In the genomic region with DNA sequence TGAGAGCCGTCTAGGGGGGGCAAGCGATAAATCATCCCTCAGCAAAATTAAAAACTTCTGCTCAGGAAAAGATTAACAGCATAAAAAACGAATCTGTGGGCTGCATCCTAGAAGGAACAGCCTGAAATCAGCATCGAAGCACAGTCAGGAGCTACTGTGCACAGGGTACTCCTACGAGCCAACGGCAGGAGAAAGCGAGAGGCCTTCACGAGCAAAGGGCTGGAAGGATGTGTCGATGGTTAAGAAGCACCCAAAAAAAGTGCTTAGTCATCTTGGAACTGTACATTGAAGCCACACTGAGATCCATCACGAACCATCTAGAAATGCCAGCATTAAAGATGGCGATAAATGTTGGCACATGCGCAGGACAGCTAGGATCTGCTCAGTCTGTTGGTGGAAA, we compare ENCODE assay signal across 22 mouse cellular contexts.
DNase-seq lines count a peak whose midpoint lies in the region; ATAC-seq and TF ChIP-seq lines count a peak whose summit lies in the region.
"Had no signal": no experiment of that assay in that cellular context is flagged by ENCODE, and none has a peak within 500 bp of the region (broad histone marks: within the 10 kb centered on the region; RNA-seq: fewer than 3 reads in every experiment).

No protein-coding gene starts in this region.

- H3K9me3 ChIP-seq in hindbrain, embryonic 16.5 days (ENCODE audit: control insufficient read depth, low read length) = no peaks in the 10 kb centered on the region
- H3K9me3 ChIP-seq in hindbrain, embryonic 10.5 days = no peaks in the 10 kb centered on the region
- H3K9me3 ChIP-seq in forebrain, embryonic 12.5 days = no peaks in the 10 kb centered on the region
- H3K9me3 ChIP-seq in midbrain, postnatal 0 days (ENCODE audit: low read length) = no peaks in the 10 kb centered on the region
- H3K9me3 ChIP-seq: embryonic facial prominence, embryonic 10.5 days; embryonic facial prominence, embryonic 12.5 days; forebrain, embryonic 10.5 days; forebrain, embryonic 13.5 days; forebrain, embryonic 15.5 days had no signal

- DNase-seq in hindbrain, embryonic 10.5 days (ENCODE audit: low spot score) = no peak
- peak in 1 of 2 experiments; percentile 16 for DNase-seq in left cerebral cortex, adult 2 months (ENCODE audit: extremely low spot score in 1 of 2, low spot score in 2 of 2)
- DNase-seq in left cerebral cortex, adult 8-10 months (ENCODE audit: low spot score in 2 of 2) = no peak
- no peak for DNase-seq in midbrain, postnatal 0 days (ENCODE audit: low spot score)
- DNase-seq: adrenal gland, adult 2 months; adrenal gland, postnatal 14 days; adrenal gland, postnatal 36 days; cerebellum, adult 11 months; cerebellum, adult 18-20 months; cerebellum, adult 8-10 months; cerebellum, adult 9-11 months; cerebellum, postnatal 14 days; forebrain, postnatal 0 days had no signal

- H3K27ac ChIP-seq in hindbrain, embryonic 16.5 days (ENCODE audit: low read depth, low read length) = peak overlapping the region; percentile 5; the same call in 1 of the 2 replicates
- H3K27ac ChIP-seq in hindbrain, embryonic 10.5 days = no peak overlapping the region
- H3K27ac ChIP-seq in left cerebral cortex, adult 2 months = peak overlapping the region; percentile 7; the same call in 1 of the 2 replicates
- H3K27ac ChIP-seq in forebrain, embryonic 12.5 days = no peak overlapping the region
- H3K27ac ChIP-seq in midbrain, postnatal 0 days (ENCODE audit: low read depth, low read length) = no peak overlapping the region
- H3K27ac ChIP-seq: embryonic facial prominence, embryonic 10.5 days; embryonic facial prominence, embryonic 12.5 days; forebrain, embryonic 10.5 days; forebrain, embryonic 13.5 days; forebrain, embryonic 15.5 days had no signal

- H3K4me3 ChIP-seq in hindbrain, embryonic 16.5 days (ENCODE audit: low read length) = no peak overlapping the region
- H3K4me3 ChIP-seq in hindbrain, embryonic 10.5 days = no peak overlapping the region
- no peak overlapping the region for H3K4me3 ChIP-seq in left cerebral cortex, adult 2 months
- no peak overlapping the region for H3K4me3 ChIP-seq in forebrain, embryonic 12.5 days (replicated peaks)
- no peak overlapping the region for H3K4me3 ChIP-seq in midbrain, postnatal 0 days (ENCODE audit: low read depth, low read length)
- H3K4me3 ChIP-seq: embryonic facial prominence, embryonic 10.5 days; embryonic facial prominence, embryonic 12.5 days; erythroblast, embryonic 14.5 days; forebrain, embryonic 10.5 days; forebrain, embryonic 13.5 days; forebrain, embryonic 15.5 days had no signal

- TF ChIP-seq CTCF in left cerebral cortex, adult 2 months (IDR thresholded peaks at IDR 0.05) = no peak
- TF ChIP-seq CTCF in midbrain, postnatal 0 days (IDR thresholded peaks at IDR 0.05) = no peak

- intact Hi-C loops in left cerebral cortex, adult 2 months (cut with DNase I) = loop anchor here (5.0 kb wide), 1 partner anchor 37 kb away; no protein-coding TSS in a partner anchor

- WGBS in hindbrain, embryonic 16.5 days = 88% methylated on average over 12 of the region's 12 CpGs
- WGBS in hindbrain, embryonic 10.5 days = 91% methylated on average over 12 of the region's 12 CpGs
- 93% methylated on average over 12 of the region's 12 CpGs for WGBS in forebrain, embryonic 12.5 days
- WGBS in midbrain, postnatal 0 days = 87% methylated on average over 12 of the region's 12 CpGs

- H3K4me2 ChIP-seq in hindbrain, embryonic 16.5 days (ENCODE audit: low read length) = no peak overlapping the region
- H3K4me2 ChIP-seq in forebrain, embryonic 12.5 days = no peak overlapping the region
- H3K4me2 ChIP-seq in midbrain, postnatal 0 days (ENCODE audit: low read depth, low read length, poor library complexity, severe bottlenecking) = no peak overlapping the region
- H3K4me2 ChIP-seq: embryonic facial prominence, embryonic 12.5 days; forebrain, embryonic 13.5 days; forebrain, embryonic 15.5 days had no signal

- no peak for ATAC-seq in hindbrain, embryonic 16.5 days
- 0 out of 2 replicates have a peak, but pooled peaks have one; percentile 15 for ATAC-seq in common myeloid progenitor, adult 5-6 weeks (replicated peaks; ENCODE audit: low read depth, poor library complexity, severe bottlenecking)
- no peak for ATAC-seq in forebrain, embryonic 12.5 days (ENCODE audit: low FRiP score)
- no peak for ATAC-seq in midbrain, postnatal 0 days (ENCODE audit: low FRiP score)
- ATAC-seq: forebrain, embryonic 13.5 days; forebrain, embryonic 15.5 days; forebrain, postnatal 0 days had no signal

- peaks cover 7% of the 10 kb centered on the region for H3K4me1 ChIP-seq in hindbrain, embryonic 16.5 days (ENCODE audit: control insufficient read depth, insufficient read depth, low read depth, low read length)
- peaks cover 9% of the 10 kb centered on the region for H3K4me1 ChIP-seq in hindbrain, embryonic 10.5 days (replicated peaks)
- H3K4me1 ChIP-seq in forebrain, embryonic 12.5 days = peaks cover 12% of the 10 kb centered on the region
- no peaks in the 10 kb centered on the region for H3K4me1 ChIP-seq in midbrain, postnatal 0 days (ENCODE audit: insufficient read depth, low read length)
- H3K4me1 ChIP-seq: embryonic facial prominence, embryonic 10.5 days; embryonic facial prominence, embryonic 12.5 days had no signal

- no peak overlapping the region for H3K9ac ChIP-seq in hindbrain, embryonic 16.5 days (ENCODE audit: low read depth, low read length)
- no peak overlapping the region for H3K9ac ChIP-seq in forebrain, embryonic 12.5 days
- H3K9ac ChIP-seq in midbrain, postnatal 0 days (replicated peaks; ENCODE audit: low read length, poor library complexity, severe bottlenecking) = no peak overlapping the region
- H3K9ac ChIP-seq: embryonic facial prominence, embryonic 12.5 days; forebrain, embryonic 13.5 days; forebrain, embryonic 15.5 days; forebrain, postnatal 0 days had no signal

- H3K36me3 ChIP-seq in hindbrain, embryonic 16.5 days (ENCODE audit: control insufficient read depth, insufficient read depth, low read length) = no peaks in the 10 kb centered on the region
- no peaks in the 10 kb centered on the region for H3K36me3 ChIP-seq in hindbrain, embryonic 10.5 days
- no peaks in the 10 kb centered on the region for H3K36me3 ChIP-seq in forebrain, embryonic 12.5 days (replicated peaks)
- H3K36me3 ChIP-seq in midbrain, postnatal 0 days (ENCODE audit: insufficient read depth, low read length) = no peaks in the 10 kb centered on the region
- H3K36me3 ChIP-seq: embryonic facial prominence, embryonic 10.5 days; embryonic facial prominence, embryonic 12.5 days; forebrain, embryonic 10.5 days; forebrain, embryonic 15.5 days had no signal

- no peaks in the 10 kb centered on the region for H3K27me3 ChIP-seq in hindbrain, embryonic 16.5 days (replicated peaks; ENCODE audit: control insufficient read depth, insufficient read depth, low read length)
- H3K27me3 ChIP-seq in hindbrain, embryonic 10.5 days (ENCODE audit: insufficient read depth, poor library complexity, severe bottlenecking) = no peaks in the 10 kb centered on the region
- 0 out of 2 replicates have a peak, but pooled peaks cover 3% of the 10 kb centered on the region for H3K27me3 ChIP-seq in forebrain, embryonic 12.5 days
- no peaks in the 10 kb centered on the region for H3K27me3 ChIP-seq in midbrain, postnatal 0 days (ENCODE audit: insufficient read depth, low read length)
- H3K27me3 ChIP-seq: embryonic facial prominence, embryonic 12.5 days; forebrain, embryonic 15.5 days had no signal

Comparison
In these comparisons a context has a peak if more than half of its experiments do, and no peak if none do; other contexts are left out.
1. H3K27ac ChIP-seq: peak in hindbrain, embryonic 16.5 days (single experiment) and left cerebral cortex, adult 2 months (single experiment); none in hindbrain, embryonic 10.5 days (single experiment), forebrain, embryonic 12.5 days (single experiment) and midbrain, postnatal 0 days (single experiment).